Mouse (Mus musculus): ENCODE data around the gene Rtl5. TPM values are rescaled to one million over a fixed set of nuclear protein-coding genes. Genes with fewer than 3 reads are reported as not detected.
A peak's percentile ranks its signal among the peaks of the same experiment; 100 is the strongest.

The Rtl5 gene
- polyA plus RNA-seq, 1 experiment from 2014 or later = 0.22 TPM

DNA sequence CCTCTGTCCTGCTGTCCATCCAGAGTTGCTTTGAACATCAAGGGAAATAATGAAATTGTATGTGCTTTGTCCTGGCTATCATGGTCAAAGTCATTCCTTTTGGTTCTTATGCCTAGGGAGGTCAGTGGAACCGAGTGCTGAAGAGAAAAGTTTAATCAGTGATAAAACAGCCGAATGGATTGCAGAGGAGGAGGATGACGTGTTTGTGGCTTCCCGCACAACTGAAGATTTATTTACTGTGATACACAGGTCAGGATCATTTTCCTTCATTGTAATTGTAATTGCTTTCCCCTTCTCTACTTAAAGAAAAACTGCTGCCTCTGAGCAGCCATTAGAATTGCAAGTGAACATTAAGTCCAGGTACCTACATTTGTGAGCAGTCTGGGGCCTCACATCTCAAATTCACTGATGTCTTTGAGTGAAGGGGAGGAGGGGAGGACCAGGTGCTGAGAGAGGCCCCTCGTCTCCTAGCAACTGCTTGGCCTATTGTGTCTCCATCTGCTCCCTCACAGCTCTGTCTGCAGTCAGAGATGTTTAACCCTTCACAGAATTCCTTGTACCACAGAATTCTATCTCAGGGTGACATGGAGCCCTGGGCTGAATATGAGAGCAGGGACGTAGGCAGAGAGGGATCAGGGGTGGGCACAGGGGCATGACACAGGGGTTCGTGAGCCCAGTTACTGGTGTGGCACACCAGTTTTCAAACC, 10.6 kb upstream of the Rtl5 start:
- no peak overlapping the region for H3K27ac ChIP-seq (replicated peaks)
- H3K9me3 ChIP-seq (replicated peaks) = no peaks in the 10 kb centered on the region
- no peak overlapping the region for H3K4me2 ChIP-seq
- H3K36me3 ChIP-seq (replicated peaks) = no peaks in the 10 kb centered on the region
- no peaks in the 10 kb centered on the region; the same call in 1 of the 2 replicates for H3K27me3 ChIP-seq
- 53% methylated on average over 7 of the region's 7 CpGs for WGBS (ENCODE audit: insufficient replicate concordance)
- H3K4me3 ChIP-seq (replicated peaks) = no peak overlapping the region
- H3K9ac ChIP-seq = no peak overlapping the region
- no peaks in the 10 kb centered on the region for H3K4me1 ChIP-seq (replicated peaks)
- no peak for ATAC-seq (ENCODE audit: insufficient read depth)

DNA sequence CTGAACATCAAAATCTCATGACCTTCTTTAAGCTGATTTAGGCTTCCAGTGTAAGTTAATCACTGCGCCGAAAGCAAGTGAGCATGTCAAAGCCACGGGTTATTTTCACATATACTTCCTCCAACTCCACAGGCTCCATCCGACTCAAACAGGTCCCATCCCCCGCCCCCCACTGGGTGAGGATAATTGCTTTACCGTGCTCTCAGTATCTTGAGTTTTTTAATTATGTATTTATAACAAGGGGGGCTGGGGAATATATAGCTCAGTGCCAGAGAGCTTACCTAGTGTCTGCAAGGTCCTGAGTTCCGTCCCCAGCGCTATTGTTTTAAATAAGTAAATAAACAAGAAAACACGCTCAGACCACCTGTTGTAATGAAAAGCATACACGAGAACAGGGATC, 10.0 kb upstream of the Rtl5 start:
- Histone ChIP-seq H3K36me3 (replicated peaks) (no peaks in the 10 kb centered on the region), H3K9ac (no peak overlapping the region), H3K27ac (replicated peaks) (no peak overlapping the region), H3K4me3 (replicated peaks) (no peak overlapping the region), H3K4me2 (no peak overlapping the region), H3K27me3 (no peaks in the 10 kb centered on the region; the same call in 1 of the 2 replicates), H3K4me1 (replicated peaks) (no peaks in the 10 kb centered on the region), H3K9me3 (replicated peaks) (no peaks in the 10 kb centered on the region)
- WGBS (ENCODE audit: insufficient replicate concordance) = 62% methylated on average over 10 of the region's 10 CpGs
- ATAC-seq (ENCODE audit: insufficient read depth) = no peak

DNA sequence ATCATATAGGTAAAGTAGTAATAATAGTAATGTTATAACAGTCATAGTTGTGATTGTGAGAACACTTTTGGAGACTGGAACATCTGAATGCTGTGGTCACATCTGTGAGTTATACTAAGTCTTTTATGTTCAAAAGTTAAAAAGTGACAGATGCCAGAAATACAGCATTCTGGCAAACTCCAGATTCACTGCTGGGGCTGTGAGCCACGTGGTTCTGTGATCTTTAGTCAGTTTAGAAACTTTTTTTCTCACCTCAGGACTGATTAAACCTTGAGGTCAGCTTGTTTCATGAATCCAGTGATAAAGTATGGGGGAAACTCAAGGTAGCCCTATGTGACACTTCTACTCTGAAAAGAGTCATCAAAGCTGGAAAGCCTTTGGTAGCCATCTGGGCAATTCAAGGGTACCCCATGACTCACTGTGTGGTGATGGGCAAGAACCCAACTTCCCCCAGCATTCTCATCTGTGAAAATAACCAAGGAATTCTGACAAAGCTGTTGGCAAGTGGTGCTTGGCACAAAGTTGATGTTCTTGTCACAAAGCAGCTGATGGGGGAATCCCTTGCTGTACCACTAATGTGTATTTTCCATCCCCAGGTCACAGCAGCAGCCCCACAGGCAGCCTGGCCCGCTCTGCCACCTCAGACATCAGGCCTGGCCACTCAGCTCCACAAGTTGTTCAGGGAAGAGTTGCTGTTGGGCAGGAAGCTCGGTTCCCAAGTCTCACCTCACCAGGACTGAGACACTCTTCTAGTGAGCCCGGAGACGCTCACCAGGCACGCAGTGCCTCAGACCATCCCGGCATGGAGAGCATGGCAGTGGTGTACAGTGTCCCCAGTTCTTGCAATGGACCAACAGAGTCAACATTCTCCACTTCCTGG, 6.0 kb upstream of the Rtl5 start:
- peaks cover 6% of the 10 kb centered on the region for H3K27me3 ChIP-seq
- H3K36me3 ChIP-seq (replicated peaks) = no peaks in the 10 kb centered on the region
- ATAC-seq (ENCODE audit: insufficient read depth) = no peak
- H3K9ac ChIP-seq = no peak overlapping the region
- H3K27ac ChIP-seq (replicated peaks) = no peak overlapping the region
- H3K4me2 ChIP-seq = no peak overlapping the region
- no peaks in the 10 kb centered on the region for H3K9me3 ChIP-seq (replicated peaks)
- WGBS (ENCODE audit: insufficient replicate concordance) = 63% methylated on average over 7 of the region's 7 CpGs
- no peaks in the 10 kb centered on the region for H3K4me1 ChIP-seq (replicated peaks)
- H3K4me3 ChIP-seq (replicated peaks) = no peak overlapping the region

DNA sequence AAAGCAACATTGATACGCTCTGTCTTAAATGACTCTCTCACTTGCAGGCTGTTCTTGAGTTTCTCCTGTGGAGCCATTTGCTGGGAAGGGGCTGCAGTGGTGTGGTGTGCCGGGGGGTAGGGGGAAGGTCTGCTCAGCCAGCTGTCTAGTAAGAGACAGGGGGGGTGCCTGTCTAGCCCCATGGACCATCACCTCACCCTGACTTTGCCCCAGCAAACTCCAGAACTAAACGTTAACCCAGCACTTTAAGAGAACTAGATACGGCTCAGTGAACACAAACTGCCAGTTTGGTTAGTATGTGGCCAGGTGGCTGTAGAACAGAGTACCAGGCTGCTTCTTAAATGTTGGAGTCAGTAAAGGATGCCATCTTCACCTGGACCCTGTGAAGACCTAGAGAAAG, 4.1 kb upstream of the Rtl5 start:
- Histone ChIP-seq H3K4me3 (replicated peaks) (no peak overlapping the region), H3K9me3 (replicated peaks) (no peaks in the 10 kb centered on the region), H3K4me1 (replicated peaks) (no peaks in the 10 kb centered on the region), H3K4me2 (no peak overlapping the region), H3K27me3 (peaks cover 25% of the 10 kb centered on the region), H3K36me3 (replicated peaks) (no peaks in the 10 kb centered on the region), H3K9ac (no peak overlapping the region), H3K27ac (replicated peaks) (no peak overlapping the region)
- WGBS (ENCODE audit: insufficient replicate concordance) = 70% methylated on average over 4 of the region's 4 CpGs
- no peak for ATAC-seq (ENCODE audit: insufficient read depth)

DNA sequence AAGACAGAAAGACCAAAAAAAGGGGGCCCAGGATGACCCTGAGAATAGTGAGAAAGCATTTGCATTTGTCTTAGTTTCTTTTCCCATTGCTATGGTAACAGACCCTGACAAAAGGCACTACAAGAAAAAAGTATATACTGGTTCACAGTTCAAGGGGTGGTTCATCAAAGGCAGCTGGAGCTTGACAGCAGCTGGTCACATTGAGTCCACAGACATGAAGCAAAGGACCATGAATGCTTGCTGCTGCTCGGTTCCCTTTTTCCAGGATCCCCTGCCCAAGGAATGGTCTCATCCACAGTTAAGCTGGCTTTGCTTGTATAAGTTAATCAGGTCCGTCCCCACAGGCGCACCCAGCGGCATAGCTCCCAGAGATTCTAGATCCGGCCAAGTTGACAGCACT, 3.3 kb upstream of the Rtl5 start:
- Histone ChIP-seq H3K36me3 (replicated peaks) (no peaks in the 10 kb centered on the region), H3K9me3 (replicated peaks) (no peaks in the 10 kb centered on the region), H3K27ac (replicated peaks) (no peak overlapping the region), H3K27me3 (peaks cover 33% of the 10 kb centered on the region), H3K4me3 (replicated peaks) (no peak overlapping the region), H3K4me1 (replicated peaks) (no peaks in the 10 kb centered on the region), H3K4me2 (no peak overlapping the region), H3K9ac (no peak overlapping the region)
- ATAC-seq (ENCODE audit: insufficient read depth) = no peak
- WGBS (ENCODE audit: insufficient replicate concordance) = 60% methylated on average over 5 of the region's 5 CpGs

DNA sequence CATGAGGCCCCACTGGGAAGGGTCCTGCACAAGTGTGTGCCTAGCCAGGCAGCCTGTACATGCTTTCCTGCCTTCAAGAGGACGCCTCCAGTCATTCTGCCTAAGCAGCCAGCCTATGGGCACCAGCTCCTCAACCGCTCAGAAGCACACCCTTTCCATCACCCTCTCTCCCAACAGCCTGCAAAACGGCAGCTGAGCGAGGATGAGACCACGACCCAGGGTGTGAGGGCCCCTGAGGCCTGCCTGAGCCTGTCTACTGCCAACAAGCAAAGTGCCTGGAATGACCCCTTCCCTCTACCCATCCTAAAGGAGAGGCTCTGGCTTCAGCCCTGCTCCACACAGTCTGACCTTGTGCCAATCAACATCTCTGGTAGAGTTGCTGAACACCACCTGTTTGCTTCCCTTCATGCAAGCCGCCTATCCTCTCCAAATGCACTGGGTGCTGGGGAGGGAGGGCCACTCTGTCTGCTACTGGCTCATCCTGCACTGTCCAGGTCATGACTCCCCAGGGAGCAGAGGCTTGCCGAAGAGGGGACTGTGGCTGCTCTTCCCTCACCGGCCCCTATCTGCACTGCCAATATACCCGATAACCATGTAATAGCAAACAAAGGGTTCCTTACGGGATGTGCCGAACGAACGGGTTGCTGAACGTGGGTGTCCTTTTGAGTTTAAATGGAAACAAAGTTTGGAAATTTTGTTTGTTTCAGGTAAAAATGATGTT, 2.7 kb upstream of the Rtl5 start:
- peaks cover 39% of the 10 kb centered on the region for H3K27me3 ChIP-seq
- no peaks in the 10 kb centered on the region for H3K4me1 ChIP-seq (replicated peaks)
- no peak for ATAC-seq (ENCODE audit: insufficient read depth)
- no peak overlapping the region for H3K9ac ChIP-seq
- H3K4me3 ChIP-seq (replicated peaks) = no peak overlapping the region
- H3K9me3 ChIP-seq (replicated peaks) = no peaks in the 10 kb centered on the region
- H3K27ac ChIP-seq (replicated peaks) = no peak overlapping the region
- no peaks in the 10 kb centered on the region for H3K36me3 ChIP-seq (replicated peaks)
- no peak overlapping the region for H3K4me2 ChIP-seq
- 75% methylated on average over 14 of the region's 14 CpGs for WGBS (ENCODE audit: insufficient replicate concordance)

DNA sequence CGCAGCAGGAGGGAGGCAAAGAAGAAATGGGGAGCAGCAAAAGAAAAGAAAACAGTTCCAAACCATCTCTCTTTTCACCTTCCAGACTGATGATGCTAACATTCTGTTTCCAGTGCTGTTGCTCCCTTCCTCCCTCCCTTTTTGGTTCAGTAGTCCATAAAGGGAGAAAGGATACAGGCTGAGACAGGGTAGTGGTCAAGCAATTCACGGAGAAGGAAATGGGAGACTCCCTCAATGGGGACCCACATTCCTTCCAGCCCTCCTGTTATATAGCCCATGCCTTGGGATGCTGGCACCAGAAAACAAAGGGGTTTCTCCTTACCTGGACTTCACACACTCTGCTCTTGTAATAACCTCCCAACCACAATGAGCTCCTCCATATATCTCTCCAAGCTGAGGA, 413 bp upstream of the Rtl5 start:
- WGBS (ENCODE audit: insufficient replicate concordance) = 31% methylated on average over 2 of the region's 2 CpGs
- no peak for ATAC-seq (ENCODE audit: insufficient read depth)
- H3K4me1 ChIP-seq (replicated peaks) = no peaks in the 10 kb centered on the region

DNA sequence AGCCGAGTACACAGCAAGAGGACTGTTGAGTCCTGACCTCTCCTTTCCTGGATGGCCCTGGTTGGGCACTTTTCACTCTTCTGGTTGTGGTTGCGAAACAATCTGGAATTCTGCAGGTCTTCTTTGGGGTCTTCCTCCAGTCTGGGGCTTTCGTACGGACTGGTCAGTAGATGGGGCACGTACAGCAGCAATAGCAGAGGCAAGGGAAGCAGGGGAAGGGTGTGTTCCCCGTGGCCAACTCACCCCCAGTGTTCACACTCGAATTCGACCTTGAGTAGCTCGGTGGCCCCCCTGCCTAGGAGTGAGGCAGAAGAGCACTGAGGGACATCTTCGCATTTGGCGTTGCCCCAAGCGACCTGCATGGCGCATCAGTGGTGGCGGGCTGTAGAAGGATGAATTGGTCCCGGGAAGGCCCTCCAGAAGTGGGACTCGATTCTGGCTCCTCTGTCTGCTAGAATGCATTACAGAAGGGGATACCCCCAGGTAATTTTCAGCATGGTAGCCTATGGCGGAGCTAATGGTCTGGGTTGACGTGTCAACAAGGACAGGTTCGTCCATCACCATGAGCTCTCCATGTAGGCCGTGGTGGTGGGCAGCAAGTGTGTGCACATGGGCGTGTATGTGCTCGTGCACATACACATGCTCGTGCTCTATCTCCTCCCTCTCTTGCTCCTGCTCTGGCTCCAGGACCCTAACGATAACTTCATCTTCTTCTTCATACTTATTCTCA, 2.1 kb downstream of the Rtl5 start:
- H3K27me3 ChIP-seq = peaks cover 43% of the 10 kb centered on the region
- no peak overlapping the region for H3K4me2 ChIP-seq
- H3K9ac ChIP-seq = no peak overlapping the region
- ATAC-seq (ENCODE audit: insufficient read depth) = no peak
- H3K4me3 ChIP-seq (replicated peaks) = no peak overlapping the region
- no peaks in the 10 kb centered on the region for H3K9me3 ChIP-seq (replicated peaks)
- H3K4me1 ChIP-seq (replicated peaks) = no peaks in the 10 kb centered on the region
- no peak overlapping the region for H3K27ac ChIP-seq (replicated peaks)
- H3K36me3 ChIP-seq (replicated peaks) = no peaks in the 10 kb centered on the region
- whole genome bisulfite sequencing (ENCODE audit: insufficient replicate concordance) = 77% methylated on average over 24 of the region's 24 CpGs

More for the DNA sequence above, 413 bp upstream of the Rtl5 start:
- H3K4me3 ChIP-seq (replicated peaks) = no peak overlapping the region
- no peak overlapping the region for H3K27ac ChIP-seq (replicated peaks)
- no peaks in the 10 kb centered on the region for H3K36me3 ChIP-seq (replicated peaks)
- H3K4me2 ChIP-seq = peak overlapping the region; percentile 59
- H3K27me3 ChIP-seq = peaks cover 43% of the 10 kb centered on the region
- no peak overlapping the region for H3K9ac ChIP-seq
- no peaks in the 10 kb centered on the region for H3K9me3 ChIP-seq (replicated peaks)

DNA sequence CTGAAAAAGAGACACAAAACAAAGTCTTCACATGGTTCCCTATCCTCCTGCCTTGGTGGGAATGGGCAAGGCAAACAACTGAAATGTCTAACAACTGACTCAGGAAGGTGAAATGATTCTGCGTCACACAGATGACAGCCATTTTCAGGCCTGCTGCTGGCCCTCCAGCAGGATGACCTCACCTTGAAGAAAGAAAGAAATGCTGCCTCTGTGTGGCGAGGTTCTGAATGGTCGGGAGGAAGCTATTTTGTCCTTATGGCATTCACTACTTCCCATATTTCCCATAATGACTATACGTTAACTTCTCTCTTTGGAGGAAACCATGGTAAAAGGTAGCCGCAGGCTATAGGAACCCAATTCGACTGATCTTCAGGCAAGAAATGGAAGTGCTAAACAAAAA, 4.0 kb downstream of the Rtl5 start:
- no peak overlapping the region for H3K4me2 ChIP-seq
- no peaks in the 10 kb centered on the region for H3K36me3 ChIP-seq (replicated peaks)
- 67% methylated on average over 6 of the region's 6 CpGs for WGBS (ENCODE audit: insufficient replicate concordance)
- no peaks in the 10 kb centered on the region for H3K9me3 ChIP-seq (replicated peaks)
- no peak for ATAC-seq (ENCODE audit: insufficient read depth)
- H3K27ac ChIP-seq (replicated peaks) = no peak overlapping the region
- no peak overlapping the region for H3K4me3 ChIP-seq (replicated peaks)
- H3K27me3 ChIP-seq = peaks cover 48% of the 10 kb centered on the region
- H3K4me1 ChIP-seq (replicated peaks) = no peaks in the 10 kb centered on the region
- no peak overlapping the region for H3K9ac ChIP-seq

DNA sequence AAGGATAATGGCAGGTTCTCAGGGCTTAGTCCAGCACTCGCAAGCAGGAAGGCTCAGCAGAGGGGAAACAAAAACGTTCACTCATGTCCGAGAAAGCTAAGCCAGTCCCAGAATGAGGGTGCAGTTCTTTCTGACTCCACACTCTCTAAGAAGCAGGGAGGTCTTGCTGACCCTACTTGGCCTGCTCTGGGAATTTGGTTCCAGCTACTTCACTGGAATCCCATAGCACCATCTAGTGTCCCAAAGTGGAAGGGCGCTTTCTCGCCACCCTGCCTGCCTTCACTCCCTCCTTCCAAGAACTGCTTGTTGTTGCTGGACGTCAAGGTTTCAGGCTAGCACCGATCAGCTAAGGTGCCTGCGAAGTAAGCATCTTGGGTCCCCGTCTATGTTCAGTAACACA, 5.0 kb downstream of the Rtl5 start:
- H3K27me3 ChIP-seq = peaks cover 39% of the 10 kb centered on the region
- no peak overlapping the region for H3K4me3 ChIP-seq (replicated peaks)
- 18% methylated on average over 9 of the region's 9 CpGs for WGBS (ENCODE audit: insufficient replicate concordance)
- no peaks in the 10 kb centered on the region for H3K36me3 ChIP-seq (replicated peaks)
- H3K9me3 ChIP-seq (replicated peaks) = no peaks in the 10 kb centered on the region
- no peaks in the 10 kb centered on the region for H3K4me1 ChIP-seq (replicated peaks)
- H3K27ac ChIP-seq (replicated peaks) = no peak overlapping the region
- ATAC-seq (ENCODE audit: insufficient read depth) = no peak
- no peak overlapping the region for H3K9ac ChIP-seq
- H3K4me2 ChIP-seq = no peak overlapping the region
